Mouse (Mus musculus): ENCODE measurements at regions not wholly inside any gene's neighbourhood (a gene's known extent, or its start where the extent isn't known, plus 50 kb on each side); places are given as distances from the start of the nearest gene placed in this dataset.

DNA sequence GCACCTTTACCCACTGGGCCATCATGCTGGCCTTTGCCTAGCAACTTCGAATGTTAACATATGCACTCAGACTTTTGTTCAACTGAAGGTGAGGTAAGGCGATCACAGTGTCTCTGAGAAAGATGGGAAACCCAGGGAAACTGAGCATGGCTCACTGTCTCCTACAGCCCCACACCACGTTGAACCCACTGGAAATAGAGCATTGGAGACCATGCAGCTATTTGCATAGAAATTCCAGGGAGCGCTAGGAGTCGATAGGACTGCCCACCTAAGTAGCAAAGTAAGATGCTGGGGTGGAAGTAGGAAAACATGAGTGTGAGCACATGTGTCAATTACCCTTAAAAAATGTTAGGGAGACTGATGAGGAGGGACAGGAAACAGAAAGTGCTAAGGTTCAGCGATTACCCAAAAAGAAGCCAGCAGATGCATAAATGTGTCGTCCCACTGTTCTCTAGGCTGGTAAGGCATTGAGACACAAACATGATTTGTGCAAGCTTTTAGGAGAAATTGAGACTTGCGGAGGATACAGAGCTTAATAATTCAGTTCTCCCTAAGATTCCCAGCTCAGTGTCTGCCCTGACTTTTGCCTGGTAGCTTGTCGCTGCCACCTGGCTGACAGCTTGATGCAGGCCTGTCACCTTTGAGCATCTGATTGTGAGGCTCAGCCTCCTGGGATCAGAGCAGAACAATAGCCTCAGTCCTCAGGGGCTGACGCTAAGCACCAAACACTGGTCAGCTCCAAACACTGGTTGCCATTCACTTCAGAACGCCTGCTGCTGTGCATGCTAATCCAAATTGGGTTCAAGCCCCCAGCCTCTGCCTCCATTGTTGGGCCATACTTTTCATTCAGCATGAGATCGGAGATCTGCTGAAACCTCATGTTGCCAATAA is 183.7 kb upstream of the Rgma start:
- no peak for TF ChIP-seq CTCF (IDR thresholded peaks at IDR 0.05; ENCODE audit: extremely low read depth, insufficient read length, insufficient replicate concordance, low read depth, low read length)
- TF ChIP-seq POLR2A (IDR thresholded peaks at IDR 0.05; ENCODE audit: low read depth, low read length), result no peak
